Mouse (Mus musculus) midbrain, postnatal 0 days (tissue): ENCODE data around the gene Rmnd5b. TPM values are rescaled to one million over a fixed set of nuclear protein-coding genes. Genes with fewer than 3 reads are reported as not detected.

Experiments used
- ATAC-seq: fragments of 200-750 bp; cut with Nextera tagmentation; 2 replicates; pipeline ENCODE4 v1.8.0; 2017; ENCODE audit warnings: moderate number of reproducible peaks, mild to moderate bottlenecking, moderate TSS enrichment, moderate library complexity; ENCODE audit not compliant: low FRiP score
- DNase-seq: peaks from one replicate; pipeline ENCODE4 v3.0.0-alpha.2; 2015; ENCODE audit warnings: low spot score
- H3K27ac ChIP-seq: fragments of 300-500 bp; sonication (generic); 2 replicates; pipeline ENCODE4 v1.5.1; 2014; ENCODE audit warnings: low read depth, mild to moderate bottlenecking, low read length, mixed read lengths
- H3K27me3 ChIP-seq: fragments of 300-500 bp; sonication (generic); 2 replicates; pipeline ENCODE4 v1.6.1; 2014; ENCODE audit warnings: low read length, control low read depth, mixed read lengths; ENCODE audit not compliant: insufficient read depth
- H3K36me3 ChIP-seq: fragments of 300-500 bp; sonication (generic); 2 replicates; pipeline ENCODE4 v1.6.1; 2014; ENCODE audit warnings: low read length, control low read depth, mixed read lengths; ENCODE audit not compliant: insufficient read depth
- H3K4me1 ChIP-seq: fragments of 300-500 bp; sonication (generic); 2 replicates; pipeline ENCODE4 v1.6.1; 2014; ENCODE audit warnings: mild to moderate bottlenecking, control low read depth, antibody characterized with exemption, low read length, mixed read lengths; ENCODE audit not compliant: insufficient read depth
- H3K4me2 ChIP-seq: fragments of 300-500 bp; sonication (generic); 2 replicates; pipeline ENCODE4 v1.6.1; 2014; ENCODE audit warnings: low read depth, mild to moderate bottlenecking, low read length, mixed read lengths; ENCODE audit not compliant: poor library complexity, severe bottlenecking
- H3K4me3 ChIP-seq: fragments of 300-500 bp; sonication (generic); 2 replicates; pipeline ENCODE4 v1.5.1; 2014; ENCODE audit warnings: low read depth, mild to moderate bottlenecking, low read length, moderate library complexity
- H3K9ac ChIP-seq: fragments of 300-500 bp; sonication (generic); replicated peaks from 2 replicates; pipeline ENCODE4 v1.6.1; 2014; ENCODE audit warnings: mild to moderate bottlenecking, low read length, moderate library complexity, mixed read lengths; ENCODE audit not compliant: poor library complexity, severe bottlenecking
- H3K9me3 ChIP-seq: fragments of 300-500 bp; sonication (generic); 2 replicates; pipeline ENCODE4 v1.6.1; 2016; ENCODE audit warnings: low read length, control low read depth
- CTCF ChIP-seq: IDR thresholded peaks from 2 replicates; pipeline ENCODE4 v1.5.1; 2016; ENCODE audit warnings: antibody characterized with exemption, mild to moderate bottlenecking
- WGBS: fragments of 180-500 bp; shearing (Covaris S2); extraction: QIAGEN DNeasy Blood & Tissue Kit; methylation state at CpG from one replicate; pipeline ENCODE4 v1.1.7; 2014; 5-methylcytosine and 5-hydroxymethylcytosine counted together
- polyA plus RNA-seq: library from polyadenylated mRNA; unstranded; fragments of >200 nt; fragmentation: Nextera tagmentation; extraction: Ambion mirVana; gene quantifications from 2 replicates; pipeline ENCODE4 v1.2.1, GENCODE M21; 2015
- total RNA-seq: library from RNA; depleted of rRNA; stranded (reverse); fragments of >200 nt; gene quantifications from 2 replicates; pipeline ENCODE4 v1.2.3, GENCODE M21; 2014

Gene Rmnd5b
- total and polyA plus RNA-seq, 2 experiments from 2014 or later = 66.0 to 70.1 TPM

DNA sequence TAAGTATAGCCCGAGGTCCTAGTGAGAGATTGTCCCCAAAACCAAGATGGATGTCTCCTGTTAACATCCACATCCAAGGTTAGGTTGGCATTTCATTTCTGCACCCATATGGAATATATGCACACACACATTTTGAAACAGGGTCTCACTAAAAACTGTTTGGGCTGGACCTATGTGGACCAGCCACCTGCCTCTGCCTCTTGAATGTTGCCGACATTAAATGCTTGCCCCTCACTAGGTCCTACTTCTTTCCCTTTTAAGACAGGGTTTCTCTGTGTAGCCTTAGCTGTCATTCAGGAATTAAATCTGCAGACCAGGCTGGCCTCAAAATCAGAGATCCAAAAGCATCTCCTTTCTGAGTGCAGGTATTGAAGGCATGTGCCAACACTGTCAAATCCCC lies 38.1 kb downstream of the Rmnd5b start:
- no peaks in the 10 kb centered on the region for H3K9me3 ChIP-seq
- ATAC-seq (no peak), DNase-seq (no peak)
- H3K36me3 ChIP-seq = peaks cover 73% of the 10 kb centered on the region
- no peaks in the 10 kb centered on the region for H3K4me1 ChIP-seq
- no peak overlapping the region for H3K4me2 ChIP-seq
- no peak overlapping the region for H3K27ac ChIP-seq
- H3K9ac ChIP-seq = no peak overlapping the region
- TF ChIP-seq CTCF = no peak
- no peaks in the 10 kb centered on the region for H3K27me3 ChIP-seq
- no peak overlapping the region for H3K4me3 ChIP-seq
- WGBS = 83% methylated on average over 2 of the region's 2 CpGs

DNA sequence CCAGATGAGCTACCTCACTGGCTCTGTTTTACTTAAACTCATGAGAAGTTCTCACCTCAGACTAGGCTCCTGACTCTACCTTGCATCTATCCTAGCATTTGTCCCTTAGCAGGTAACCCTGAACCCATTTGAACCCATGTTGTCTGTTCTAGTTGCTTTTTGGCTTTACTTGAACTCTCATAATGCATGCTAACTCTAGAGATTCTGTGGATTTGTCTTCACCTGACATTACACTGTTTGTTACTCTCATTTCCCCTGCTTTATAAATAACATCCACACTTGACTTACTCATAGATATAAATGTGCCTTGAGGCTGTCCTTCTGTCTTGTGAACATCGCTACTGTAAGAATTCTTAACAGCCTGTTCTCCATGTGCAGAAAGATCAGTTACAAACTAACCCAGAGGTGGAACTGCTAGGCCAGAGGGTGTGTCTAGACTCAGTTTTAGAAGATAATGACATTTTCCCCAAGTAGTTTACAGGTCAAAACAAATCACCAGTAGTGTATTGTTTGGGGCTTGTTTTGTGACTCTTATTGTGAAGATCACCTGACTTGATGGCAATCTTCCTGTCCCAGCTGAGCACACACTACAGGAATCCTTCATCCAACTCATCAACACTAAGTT lies 40.1 kb downstream of the Rmnd5b start:
- DNase-seq = no peak
- no peak for TF ChIP-seq CTCF
- H3K4me3 ChIP-seq = no peak overlapping the region
- no peak overlapping the region for H3K9ac ChIP-seq
- no peak overlapping the region for H3K4me2 ChIP-seq
- H3K27ac ChIP-seq = no peak overlapping the region
- 85% methylated on average over 1 of the region's 1 CpGs for WGBS
- no peaks in the 10 kb centered on the region for H3K4me1 ChIP-seq
- H3K27me3 ChIP-seq = no peaks in the 10 kb centered on the region
- ATAC-seq = no peak
- no peaks in the 10 kb centered on the region for H3K9me3 ChIP-seq
- peaks cover 63% of the 10 kb centered on the region for H3K36me3 ChIP-seq

DNA sequence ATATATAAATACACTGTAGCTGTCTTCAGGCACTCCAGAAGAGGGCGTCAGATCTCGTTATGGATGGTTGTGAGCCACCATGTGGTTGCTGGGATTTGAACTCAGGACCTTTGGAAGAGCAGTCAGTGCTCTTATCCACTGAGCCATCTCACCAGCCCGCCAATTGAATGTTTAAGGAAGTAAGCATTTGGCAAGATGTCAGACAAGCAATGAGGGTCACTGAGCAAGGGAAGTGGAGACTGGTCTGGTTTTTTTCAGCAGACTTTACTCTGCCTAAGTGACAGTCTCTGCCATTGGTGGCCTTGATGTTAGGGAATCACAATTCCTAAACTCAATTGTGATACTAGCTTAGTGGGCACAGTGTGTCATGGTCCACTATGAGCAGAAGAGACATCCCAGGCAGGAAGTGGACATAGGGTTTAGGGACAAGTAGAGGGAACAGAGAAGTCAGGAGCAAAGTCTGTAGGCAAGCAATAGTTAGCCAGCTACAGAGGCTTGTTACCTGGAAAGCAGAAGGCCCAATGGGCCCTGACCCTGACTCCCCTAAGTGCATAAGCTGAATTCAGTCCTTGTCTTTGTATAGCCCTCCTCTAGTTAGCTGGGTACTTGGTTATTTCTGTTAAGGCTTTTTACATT lies 40.9 kb downstream of the Rmnd5b start:
- H3K27me3 ChIP-seq = no peaks in the 10 kb centered on the region
- H3K27ac ChIP-seq = no peak overlapping the region
- H3K9ac ChIP-seq = no peak overlapping the region
- ATAC-seq (no peak), DNase-seq (no peak)
- H3K4me2 ChIP-seq = no peak overlapping the region
- 77% methylated on average over 3 of the region's 3 CpGs for WGBS
- TF ChIP-seq CTCF = no peak
- H3K36me3 ChIP-seq = peaks cover 56% of the 10 kb centered on the region
- no peaks in the 10 kb centered on the region for H3K4me1 ChIP-seq
- H3K4me3 ChIP-seq = no peak overlapping the region
- H3K9me3 ChIP-seq = no peaks in the 10 kb centered on the region

DNA sequence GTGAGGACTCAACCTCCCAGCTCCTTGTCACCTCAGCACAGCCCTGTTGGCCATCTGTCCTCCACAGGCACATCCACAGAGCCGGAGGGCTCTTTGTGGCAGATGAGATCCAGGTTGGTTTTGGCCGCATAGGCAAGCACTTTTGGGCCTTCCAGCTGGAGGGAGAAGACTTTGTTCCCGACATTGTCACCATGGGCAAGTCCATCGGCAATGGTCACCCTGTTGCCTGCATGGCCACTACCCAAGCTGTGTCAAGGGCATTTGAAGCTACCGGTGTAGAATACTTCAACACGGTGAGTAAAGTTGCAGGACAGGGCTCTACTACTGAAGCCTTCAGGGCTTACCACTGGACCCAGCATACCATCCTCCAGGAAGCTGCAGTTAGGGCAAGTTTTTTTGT lies 41.8 kb downstream of the Rmnd5b start:
- H3K4me3 ChIP-seq = no peak overlapping the region
- WGBS = 92% methylated on average over 6 of the region's 6 CpGs
- no peaks in the 10 kb centered on the region for H3K9me3 ChIP-seq
- TF ChIP-seq CTCF = no peak
- no peak overlapping the region for H3K27ac ChIP-seq
- H3K4me2 ChIP-seq = no peak overlapping the region
- no peaks in the 10 kb centered on the region for H3K27me3 ChIP-seq
- no peak overlapping the region for H3K9ac ChIP-seq
- H3K36me3 ChIP-seq = peaks cover 47% of the 10 kb centered on the region
- H3K4me1 ChIP-seq = no peaks in the 10 kb centered on the region
- no peak for ATAC-seq
- no peak for DNase-seq

DNA sequence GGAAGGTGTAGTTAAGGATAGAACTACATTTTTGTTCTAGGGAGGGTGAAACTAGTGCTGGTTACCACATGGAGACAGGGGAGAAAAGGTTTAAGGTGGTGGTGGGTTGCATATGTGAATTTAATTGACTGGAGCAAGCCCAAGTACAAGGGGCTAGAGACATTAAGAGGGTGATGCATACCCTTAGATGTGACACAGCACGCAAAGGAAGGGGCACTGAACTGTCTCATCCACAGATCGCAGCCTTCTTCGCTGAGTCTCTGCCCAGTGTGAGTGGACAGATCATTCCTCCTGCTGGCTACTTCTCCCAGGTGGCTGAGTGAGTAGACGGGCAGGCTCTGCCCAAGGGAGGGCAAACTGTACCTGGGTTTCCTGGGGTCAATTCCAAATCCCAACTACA lies 42.3 kb downstream of the Rmnd5b start:
- Histone ChIP-seq H3K27ac (no peak overlapping the region), H3K36me3 (peaks cover 42% of the 10 kb centered on the region), H3K27me3 (no peaks in the 10 kb centered on the region), H3K4me3 (no peak overlapping the region), H3K9me3 (no peaks in the 10 kb centered on the region), H3K9ac (no peak overlapping the region), H3K4me1 (no peaks in the 10 kb centered on the region), H3K4me2 (no peak overlapping the region)
- no peak for TF ChIP-seq CTCF
- DNase-seq (no peak), ATAC-seq (no peak)
- 87% methylated on average over 4 of the region's 4 CpGs for WGBS

DNA sequence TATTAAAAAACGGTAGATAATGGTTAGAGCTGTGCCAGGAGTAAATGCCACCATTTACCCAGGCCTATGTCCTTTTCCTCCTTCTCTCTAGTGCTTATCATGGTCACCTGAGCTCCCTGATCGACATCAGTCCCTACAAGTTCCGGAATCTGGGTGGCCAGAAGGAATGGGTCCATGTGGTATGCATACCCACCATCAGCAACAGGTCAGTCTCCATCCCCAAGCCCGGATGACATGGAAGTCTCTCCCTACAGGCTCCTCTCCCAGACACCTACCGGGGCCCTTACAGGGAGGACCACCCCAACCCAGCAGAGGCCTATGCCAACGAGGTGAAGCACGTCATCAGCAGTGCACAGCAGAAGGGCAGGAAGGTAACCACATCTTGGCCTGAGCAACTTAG lies 43.8 kb downstream of the Rmnd5b start:
- Histone ChIP-seq H3K36me3 (peaks cover 41% of the 10 kb centered on the region), H3K9ac (no peak overlapping the region), H3K27me3 (no peaks in the 10 kb centered on the region), H3K4me1 (no peaks in the 10 kb centered on the region), H3K27ac (no peak overlapping the region), H3K4me3 (no peak overlapping the region), H3K4me2 (no peak overlapping the region), H3K9me3 (no peaks in the 10 kb centered on the region)
- 94% methylated on average over 7 of the region's 7 CpGs for WGBS
- TF ChIP-seq CTCF = no peak
- DNase-seq = no peak
- ATAC-seq = no peak
